Mouse (Mus musculus) R1 (cell line): ENCODE results near the gene Zfp282.
"Not testable (repeated sequence)": the region's sequence is repeated elsewhere in the genome, so short reads cannot be mapped to it uniquely, and the experiment has no call there.

Source experiments
- DNase-seq: peaks from one replicate; pipeline ENCODE4 v3.0.0-alpha.2; 2018; ENCODE audit warnings: low read depth, low spot score

The Zfp282 gene

GRCm38 (mm10) chr6:47877058-47877457, at the start of gene Zfp282:
TSS of gene Zfp282 (plus strand) at chr6:47877204.
- DNase-seq, result no peak

GRCm38 (mm10) chr6:47827462-47827861, 49.5 kb upstream of the Zfp282 start:
- DNase-seq, result no peak

GRCm38 (mm10) chr6:47828950-47829349, 48.1 kb upstream of the Zfp282 start:
- DNase-seq, result no peak

- DNase-seq, result peak; percentile 95
Observed at GRCm38 (mm10) chr6:47830104-47831078, 46.6 kb upstream of the Zfp282 start, which contains the start of gene Zfp786. TSS of gene Zfp786 (minus strand) at chr6:47830867.

GRCm38 (mm10) chr6:47832220-47832619, 44.8 kb upstream of the Zfp282 start:
- no peak for DNase-seq

GRCm38 (mm10) chr6:47835482-47835983, 41.5 kb upstream of the Zfp282 start, which contains the start of gene Zfp398:
TSS of gene Zfp398 (plus strand) at chr6:47835661.
- DNase-seq, result peak; percentile 92

GRCm38 (mm10) chr6:47835984-47836521, 41.0 kb upstream of the Zfp282 start:
- DNase-seq, result peak; percentile 67

- no peak for DNase-seq
Observed at GRCm38 (mm10) chr6:47837630-47838029, 39.4 kb upstream of the Zfp282 start.

- no peak for DNase-seq
Observed at GRCm38 (mm10) chr6:47841077-47841476, 35.9 kb upstream of the Zfp282 start.

- DNase-seq, result no peak
Observed at GRCm38 (mm10) chr6:47841831-47842230, 35.2 kb upstream of the Zfp282 start.

- no peak for DNase-seq
Observed at GRCm38 (mm10) chr6:47842337-47842736, 34.7 kb upstream of the Zfp282 start.

GRCm38 (mm10) chr6:47845779-47846178, 31.2 kb upstream of the Zfp282 start:
- no peak for DNase-seq

- no peak for DNase-seq
Observed at GRCm38 (mm10) chr6:47857241-47857640, 19.8 kb upstream of the Zfp282 start.

- DNase-seq, result not testable (repeated sequence)
Observed at GRCm38 (mm10) chr6:47857729-47858128, 19.3 kb upstream of the Zfp282 start.

- peak; percentile 61 for DNase-seq
Observed at GRCm38 (mm10) chr6:47872266-47872665, 4.7 kb upstream of the Zfp282 start.

- peak; percentile 90 for DNase-seq
Observed at GRCm38 (mm10) chr6:47877461-47878132, 593 bp downstream of the Zfp282 start.

GRCm38 (mm10) chr6:47878133-47878514, 1.1 kb downstream of the Zfp282 start:
- DNase-seq, result peak; percentile 39

GRCm38 (mm10) chr6:47878593-47878992, 1.6 kb downstream of the Zfp282 start:
- no peak for DNase-seq

GRCm38 (mm10) chr6:47879049-47879716, 2.2 kb downstream of the Zfp282 start:
- DNase-seq, result no peak

- DNase-seq, result no peak
Observed at GRCm38 (mm10) chr6:47880166-47880565, 3.2 kb downstream of the Zfp282 start.

GRCm38 (mm10) chr6:47888812-47889383, 11.9 kb downstream of the Zfp282 start:
- DNase-seq, result no peak
